Mouse (Mus musculus): Measurements from ENCODE around the gene Adamtsl1.

DNA sequence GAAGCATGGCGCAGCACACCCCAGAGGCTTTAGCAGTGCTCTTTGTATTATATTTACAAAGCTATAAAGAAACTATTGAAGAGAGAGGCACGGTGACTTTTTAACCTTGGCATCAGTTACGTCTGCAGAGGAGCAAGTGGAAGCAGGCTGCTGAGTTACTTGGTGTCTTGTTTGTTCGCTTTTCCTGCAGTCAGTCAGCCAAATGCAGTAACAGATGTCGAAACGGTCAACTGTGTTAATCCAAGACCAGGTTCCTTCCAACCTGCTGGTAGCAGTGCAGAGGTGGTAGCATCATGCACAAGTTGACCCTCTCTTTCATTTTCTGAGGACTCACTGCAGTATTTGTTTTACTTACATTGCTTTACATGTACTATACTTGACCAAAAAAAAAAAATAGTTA lies 908.6 kb downstream of the Adamtsl1 start:
- TF ChIP-seq CTCF (IDR thresholded peaks at IDR 0.05; ENCODE audit: low read depth), result no peak
- TF ChIP-seq EP300 (IDR thresholded peaks at IDR 0.05; ENCODE audit: low read depth), result no peak

All from liver, postnatal 0 days (tissue).